Mouse (Mus musculus): ENCODE results near the gene Srgap3. TPM values are rescaled to one million over a fixed set of nuclear protein-coding genes. Genes with fewer than 3 reads are reported as not detected.

Gene Srgap3
- total and polyA plus RNA-seq, 2 experiments from 2014 or later, result 21.2 to 56.7 TPM

DNA sequence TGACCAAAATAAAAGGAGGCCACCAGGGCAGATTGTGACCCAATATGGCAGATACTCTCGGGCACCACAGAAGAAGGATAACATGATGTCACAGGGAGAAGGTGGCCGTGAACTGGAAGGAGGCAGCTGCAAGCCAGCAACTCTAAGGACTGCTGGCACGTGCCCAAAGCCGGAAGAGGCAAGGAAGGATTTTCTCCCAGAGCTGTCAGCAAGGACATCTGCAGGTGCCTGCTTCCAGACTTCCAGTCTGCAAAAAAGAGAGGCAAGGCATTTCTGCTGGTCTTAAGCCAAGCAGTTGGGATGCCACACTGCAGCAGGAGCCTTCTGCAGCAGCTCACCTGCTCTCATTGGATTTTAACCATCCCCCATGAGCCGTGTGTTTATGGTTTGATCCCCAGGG, 67.9 kb downstream of the Srgap3 start:
- Histone ChIP-seq H3K36me3 (ENCODE audit: insufficient read depth) (no peaks in the 10 kb centered on the region), H3K4me3 (ENCODE audit: low read depth, low read length) (no peak overlapping the region), H3K4me1 (ENCODE audit: insufficient read depth) (peaks cover 41% of the 10 kb centered on the region), H3K9me3 (ENCODE audit: low read length) (no peaks in the 10 kb centered on the region), H3K4me2 (ENCODE audit: low read depth) (no peak overlapping the region), H3K27ac (ENCODE audit: low read depth, low read length) (peak overlapping the region; percentile 86), H3K27me3 (ENCODE audit: insufficient read depth, low read length) (no peaks in the 10 kb centered on the region), H3K9ac (no peak overlapping the region)
- ATAC-seq, result no peak
- DNase-seq, result peak; percentile 58
- no peak for TF ChIP-seq CTCF (IDR thresholded peaks at IDR 0.05; ENCODE audit: low read depth)
- WGBS, result 43% methylated on average over 5 of the region's 5 CpGs

DNA sequence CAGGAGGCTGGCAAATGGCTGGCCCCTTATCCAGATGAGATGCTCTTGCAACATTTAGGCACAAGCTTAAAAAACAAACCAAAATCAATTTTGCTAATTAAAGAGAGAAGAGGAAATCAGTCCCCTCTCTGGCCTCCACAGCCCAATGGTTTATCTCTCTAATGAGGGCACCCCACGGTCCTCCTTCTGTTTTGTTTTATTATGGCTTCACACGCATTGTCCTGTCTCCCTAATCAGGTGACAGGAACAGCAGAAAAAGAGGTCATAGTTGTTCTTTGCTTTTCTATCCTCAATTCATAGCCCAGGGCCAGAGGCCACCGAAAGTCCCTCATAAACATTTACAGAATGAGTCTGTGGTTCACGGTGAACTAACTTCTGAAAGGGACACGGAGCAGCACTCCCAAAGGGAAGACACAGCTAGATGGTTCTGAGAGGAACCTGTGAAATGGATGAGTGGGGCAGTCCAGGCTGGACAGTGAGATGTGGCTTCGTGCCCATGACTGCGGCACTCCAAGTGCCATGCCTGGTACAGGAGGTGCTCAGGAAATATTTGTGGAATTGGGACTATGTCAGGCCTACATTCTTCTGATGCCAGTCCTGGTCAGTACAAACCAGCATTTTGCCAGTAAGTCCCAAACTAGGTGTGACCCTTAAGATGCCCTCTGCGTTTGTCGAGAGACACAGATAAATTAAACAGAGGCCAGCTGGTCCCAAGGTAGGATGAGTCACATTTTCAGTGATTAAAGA, 73.8 kb downstream of the Srgap3 start:
- Histone ChIP-seq H3K9me3 (ENCODE audit: low read length) (no peaks in the 10 kb centered on the region), H3K9ac (no peak overlapping the region), H3K4me1 (ENCODE audit: insufficient read depth) (no peaks in the 10 kb centered on the region), H3K4me3 (ENCODE audit: low read depth, low read length) (no peak overlapping the region), H3K36me3 (ENCODE audit: insufficient read depth) (no peaks in the 10 kb centered on the region), H3K27me3 (ENCODE audit: insufficient read depth, low read length) (no peaks in the 10 kb centered on the region), H3K4me2 (ENCODE audit: low read depth) (no peak overlapping the region), H3K27ac (ENCODE audit: low read depth, low read length) (no peak overlapping the region)
- no peak for DNase-seq
- WGBS, result 76% methylated on average over 9 of the region's 9 CpGs
- ATAC-seq, result no peak
- TF ChIP-seq CTCF (IDR thresholded peaks at IDR 0.05; ENCODE audit: low read depth), result no peak

DNA sequence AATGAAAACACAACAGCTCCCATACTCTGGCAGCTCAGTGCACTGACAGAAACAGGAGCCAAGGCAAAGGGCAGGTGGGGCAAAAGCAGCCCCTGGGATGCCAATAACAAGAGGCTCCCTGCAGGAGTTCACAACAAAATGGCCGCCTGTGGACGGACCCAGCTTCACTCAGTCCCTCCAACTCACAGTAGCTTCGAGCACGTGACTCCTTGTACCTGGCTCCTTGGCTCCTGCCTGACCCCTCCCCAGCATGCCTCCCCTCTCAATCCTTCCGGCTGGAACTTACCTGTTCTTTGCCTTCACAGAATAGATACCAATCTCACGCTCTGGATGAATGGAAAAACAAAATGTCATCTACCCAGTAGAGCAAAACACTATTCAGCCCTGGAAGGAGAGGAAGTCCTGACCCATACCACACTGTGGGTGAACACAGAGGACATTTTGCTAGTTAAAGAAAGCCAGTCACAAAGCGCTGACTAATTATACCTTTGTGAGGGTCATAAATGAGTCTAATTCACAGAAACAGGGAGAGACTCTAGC, 75.8 kb downstream of the Srgap3 start:
- Histone ChIP-seq H3K27me3 (ENCODE audit: insufficient read depth, low read length) (no peaks in the 10 kb centered on the region), H3K4me3 (ENCODE audit: low read depth, low read length) (no peak overlapping the region), H3K9me3 (ENCODE audit: low read length) (no peaks in the 10 kb centered on the region), H3K36me3 (ENCODE audit: insufficient read depth) (no peaks in the 10 kb centered on the region), H3K4me1 (ENCODE audit: insufficient read depth) (no peaks in the 10 kb centered on the region), H3K4me2 (ENCODE audit: low read depth) (no peak overlapping the region), H3K27ac (ENCODE audit: low read depth, low read length) (no peak overlapping the region), H3K9ac (no peak overlapping the region)
- no peak for TF ChIP-seq CTCF (IDR thresholded peaks at IDR 0.05; ENCODE audit: low read depth)
- DNase-seq (no peak), ATAC-seq (no peak)
- WGBS, result 78% methylated on average over 7 of the region's 7 CpGs

DNA sequence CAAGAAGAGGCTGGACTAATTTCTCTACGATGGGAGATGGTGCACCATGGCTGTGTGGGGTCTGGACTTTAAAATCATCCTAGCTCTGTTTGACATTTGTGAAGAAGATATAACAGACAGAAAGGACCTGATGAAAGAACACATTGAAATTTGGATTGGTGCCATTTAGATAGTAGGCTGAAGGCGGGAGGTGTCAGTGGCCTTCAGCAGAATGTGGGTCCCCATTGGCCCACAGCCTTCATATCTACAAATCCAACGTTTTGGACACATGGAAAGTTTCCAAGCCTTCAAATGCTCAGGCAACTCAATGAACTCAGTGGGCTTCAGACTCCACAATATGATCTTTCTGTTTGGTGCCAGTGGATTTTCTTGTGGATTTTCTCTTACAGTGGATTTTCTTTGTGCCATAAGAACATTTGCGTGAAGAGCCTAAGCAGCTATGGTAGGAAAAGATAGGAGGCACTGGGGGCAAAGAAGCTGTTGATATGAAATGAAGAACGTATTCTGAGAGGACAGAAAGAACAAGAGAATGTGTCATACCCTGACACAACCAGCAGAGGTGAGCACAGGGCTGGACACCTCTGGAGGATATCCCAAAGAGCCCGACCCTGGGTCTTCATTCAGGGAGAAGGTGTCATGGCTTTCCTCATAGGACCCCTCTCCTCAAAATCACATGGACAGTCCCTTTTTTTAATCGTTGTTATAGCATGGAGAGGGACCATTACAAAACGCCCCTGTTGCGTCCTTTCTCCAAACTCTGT, 78.7 kb downstream of the Srgap3 start:
- peaks cover 7% of the 10 kb centered on the region; the same call in 1 of the 2 replicates for H3K4me1 ChIP-seq (ENCODE audit: insufficient read depth)
- H3K27ac ChIP-seq (ENCODE audit: low read depth, low read length), result no peak overlapping the region
- TF ChIP-seq CTCF (IDR thresholded peaks at IDR 0.05; ENCODE audit: low read depth), result 0 out of 2 replicates have a peak, but pooled peaks have one; percentile 3
- H3K36me3 ChIP-seq (ENCODE audit: insufficient read depth), result no peaks in the 10 kb centered on the region
- no peak overlapping the region for H3K4me3 ChIP-seq (ENCODE audit: low read depth, low read length)
- DNase-seq (no peak), ATAC-seq (no peak)
- no peaks in the 10 kb centered on the region for H3K9me3 ChIP-seq (ENCODE audit: low read length)
- H3K9ac ChIP-seq, result no peak overlapping the region
- H3K27me3 ChIP-seq (ENCODE audit: insufficient read depth, low read length), result no peaks in the 10 kb centered on the region
- WGBS, result 84% methylated on average over 9 of the region's 9 CpGs
- no peak overlapping the region for H3K4me2 ChIP-seq (ENCODE audit: low read depth)

DNA sequence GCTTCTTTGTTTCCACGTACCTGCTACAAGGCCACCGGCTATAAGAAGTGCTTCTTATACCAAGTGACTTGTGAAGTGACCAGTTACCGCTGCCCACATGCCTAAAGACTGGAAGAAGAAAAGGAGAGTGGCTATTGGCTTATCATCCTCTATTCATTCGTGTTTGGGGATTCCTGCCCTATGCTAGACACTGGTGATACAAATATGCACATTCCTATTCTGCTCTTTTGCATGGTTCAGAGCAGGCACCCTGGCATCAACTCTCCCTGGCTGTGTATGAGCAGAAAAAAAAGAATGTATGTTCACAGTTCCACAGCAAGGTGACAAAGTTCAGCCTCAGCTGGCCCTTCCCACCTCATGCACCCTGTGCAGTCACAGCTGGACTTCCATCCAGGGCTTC, 81.0 kb downstream of the Srgap3 start:
- no peak for TF ChIP-seq CTCF (IDR thresholded peaks at IDR 0.05; ENCODE audit: low read depth)
- Histone ChIP-seq H3K27ac (ENCODE audit: low read depth, low read length) (no peak overlapping the region), H3K9me3 (ENCODE audit: low read length) (no peaks in the 10 kb centered on the region), H3K4me2 (ENCODE audit: low read depth) (no peak overlapping the region), H3K4me3 (ENCODE audit: low read depth, low read length) (no peak overlapping the region), H3K36me3 (ENCODE audit: insufficient read depth) (no peaks in the 10 kb centered on the region), H3K4me1 (ENCODE audit: insufficient read depth) (peaks cover 7% of the 10 kb centered on the region; the same call in 1 of the 2 replicates), H3K27me3 (ENCODE audit: insufficient read depth, low read length) (no peaks in the 10 kb centered on the region), H3K9ac (no peak overlapping the region)
- ATAC-seq (no peak), DNase-seq (no peak)
- WGBS, result 76% methylated on average over 4 of the region's 4 CpGs

DNA sequence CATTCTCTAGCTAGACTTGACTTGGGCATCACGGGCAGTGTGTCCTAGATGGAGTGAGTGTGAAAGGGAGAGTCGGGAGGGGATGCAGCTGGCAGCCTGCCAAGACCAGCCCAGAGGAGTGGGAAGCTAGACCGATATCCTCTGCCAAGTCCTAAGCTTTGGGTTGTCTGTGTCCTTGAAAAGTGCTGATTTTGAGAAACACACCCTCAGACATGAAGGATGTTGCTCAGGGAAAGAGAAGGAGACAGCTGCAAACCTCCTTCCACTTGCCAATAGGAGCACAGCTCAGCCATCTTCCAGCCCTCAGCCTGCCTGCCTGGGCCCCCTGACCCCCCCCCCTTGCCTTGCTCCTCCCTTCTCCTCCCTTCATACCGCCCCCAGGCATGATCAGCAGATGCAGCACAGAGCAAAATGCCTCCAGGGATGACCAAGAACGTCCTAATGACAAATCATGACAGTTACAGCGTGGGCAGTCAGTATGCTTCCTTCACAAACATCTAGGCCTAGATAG, 82.0 kb downstream of the Srgap3 start:
- no peak overlapping the region for H3K4me3 ChIP-seq (ENCODE audit: low read depth, low read length)
- peak overlapping the region; percentile 54 for H3K27ac ChIP-seq (ENCODE audit: low read depth, low read length)
- no peaks in the 10 kb centered on the region for H3K36me3 ChIP-seq (ENCODE audit: insufficient read depth)
- H3K4me2 ChIP-seq (ENCODE audit: low read depth), result no peak overlapping the region
- no peaks in the 10 kb centered on the region for H3K27me3 ChIP-seq (ENCODE audit: insufficient read depth, low read length)
- 18% methylated on average over 6 of the region's 6 CpGs for WGBS
- H3K4me1 ChIP-seq (ENCODE audit: insufficient read depth), result peaks cover 7% of the 10 kb centered on the region; the same call in 1 of the 2 replicates
- H3K9me3 ChIP-seq (ENCODE audit: low read length), result no peaks in the 10 kb centered on the region
- peak; percentile 80 for ATAC-seq
- no peak for TF ChIP-seq CTCF (IDR thresholded peaks at IDR 0.05; ENCODE audit: low read depth)
- H3K9ac ChIP-seq, result no peak overlapping the region
- peak; percentile 35 for DNase-seq
